Mouse (Mus musculus) cerebellum, adult 2 months (tissue): Measurements from ENCODE around the gene Ptpn3. TPM values are rescaled to one million over a fixed set of nuclear protein-coding genes. Genes with fewer than 3 reads are reported as not detected.

Source experiments
- DNase-seq, 2 experiments: peaks; one replicate each; pipeline ENCODE4 v3.0.0; 2021
- H3K27ac ChIP-seq: fragments of 200-500 bp; 2 replicates; pipeline ENCODE4 v1.5.1; 2012; ENCODE audit warnings: low read length, control low read depth, inconsistent platforms; ENCODE audit not compliant: insufficient read depth
- H3K27me3 ChIP-seq: fragments of 200-500 bp; 2 replicates; pipeline ENCODE4 v1.6.1; 2012; ENCODE audit warnings: inconsistent platforms, mild to moderate bottlenecking, low read length, moderate library complexity; ENCODE audit not compliant: control insufficient read depth, insufficient read depth
- H3K4me1 ChIP-seq: fragments of 200-500 bp; 2 replicates; pipeline ENCODE4 v1.6.1; 2011; ENCODE audit warnings: low read length; ENCODE audit not compliant: control insufficient read depth, insufficient read depth
- H3K4me3 ChIP-seq: fragments of 200-500 bp; replicated peaks from 2 replicates; pipeline ENCODE3; 2011; ENCODE audit warnings: mild to moderate bottlenecking, low read depth, low read length, control low read depth; ENCODE audit not compliant: insufficient read depth
- CTCF ChIP-seq: fragments of 200-500 bp; IDR thresholded peaks from 2 replicates; pipeline ENCODE4 v1.5.1; 2011; ENCODE audit warnings: low read depth, mild to moderate bottlenecking, control low read depth, low read length, moderate library complexity, borderline replicate concordance; ENCODE audit not compliant: insufficient read depth
- POLR2A ChIP-seq: fragments of 200-500 bp; IDR thresholded peaks from 2 replicates; pipeline ENCODE4 v1.6.1; 2011; ENCODE audit warnings: low read length, control low read depth, borderline replicate concordance; ENCODE audit not compliant: insufficient read depth
- WGBS: fragments of 180-500 bp; shearing (Covaris S2); methylation state at CpG from one replicate; pipeline ENCODE4 v1.1.7; 2018; 5-methylcytosine and 5-hydroxymethylcytosine counted together
- polyA plus RNA-seq: library from polyadenylated mRNA; depleted of rRNA; stranded (reverse); fragments of >200 nt; gene quantifications from 2 replicates; pipeline ENCODE4 v1.2.3, GENCODE M21; 2012

The Ptpn3 gene
- polyA plus RNA-seq, 1 experiment, result 13.5 TPM

DNA sequence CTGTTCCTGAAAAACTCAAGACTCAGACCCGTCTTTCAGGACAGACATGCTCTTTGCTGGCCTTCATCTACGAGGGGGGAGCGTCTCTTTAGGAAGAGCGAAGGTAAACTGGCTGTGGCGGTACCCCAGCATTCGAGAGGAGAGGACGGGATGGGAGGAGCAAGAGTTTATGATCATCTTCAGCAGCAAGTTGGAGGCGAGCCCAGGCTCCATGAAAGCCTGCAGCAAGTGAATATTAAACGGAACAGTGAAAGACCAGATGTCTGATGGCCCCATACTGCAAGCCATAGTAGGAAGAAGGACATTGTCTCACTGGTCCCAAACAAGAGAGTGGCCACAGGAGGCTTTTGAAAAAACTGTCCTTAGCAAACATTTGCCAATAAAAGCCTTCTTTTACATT lies 70.3 kb downstream of the Ptpn3 start:
- TF ChIP-seq CTCF (no peak), POLR2A (no peak)
- 37% methylated on average over 9 of the region's 9 CpGs for WGBS
- DNase-seq, result no peak
- Histone ChIP-seq H3K4me1 (no peaks in the 10 kb centered on the region), H3K27ac (no peak overlapping the region), H3K27me3 (no peaks in the 10 kb centered on the region), H3K4me3 (no peak overlapping the region)

DNA sequence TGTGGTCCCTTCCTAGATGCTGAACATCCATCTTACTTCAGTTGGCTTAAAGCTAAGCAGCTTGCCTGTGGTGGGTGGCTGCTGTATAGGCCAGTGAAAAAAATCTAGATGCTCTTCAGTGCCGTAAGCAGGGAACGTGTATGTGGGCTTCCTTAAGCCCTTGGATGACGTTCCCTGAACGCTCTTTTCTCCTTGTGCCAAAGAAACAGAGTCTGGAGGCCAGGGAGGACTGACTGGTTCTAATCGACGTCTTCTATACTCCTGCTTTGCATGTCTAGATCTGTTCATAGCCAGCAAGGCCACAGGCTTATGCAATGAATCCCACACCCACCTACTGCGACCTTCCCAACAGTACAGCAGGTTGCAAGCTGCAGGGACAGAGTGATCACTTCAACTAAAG lies 71.3 kb downstream of the Ptpn3 start:
- no peak for TF ChIP-seq CTCF
- no peak for TF ChIP-seq POLR2A
- Histone ChIP-seq H3K4me1 (no peaks in the 10 kb centered on the region), H3K27me3 (no peaks in the 10 kb centered on the region), H3K27ac (no peak overlapping the region), H3K4me3 (no peak overlapping the region)
- 66% methylated on average over 7 of the region's 7 CpGs for WGBS
- no peak for DNase-seq

DNA sequence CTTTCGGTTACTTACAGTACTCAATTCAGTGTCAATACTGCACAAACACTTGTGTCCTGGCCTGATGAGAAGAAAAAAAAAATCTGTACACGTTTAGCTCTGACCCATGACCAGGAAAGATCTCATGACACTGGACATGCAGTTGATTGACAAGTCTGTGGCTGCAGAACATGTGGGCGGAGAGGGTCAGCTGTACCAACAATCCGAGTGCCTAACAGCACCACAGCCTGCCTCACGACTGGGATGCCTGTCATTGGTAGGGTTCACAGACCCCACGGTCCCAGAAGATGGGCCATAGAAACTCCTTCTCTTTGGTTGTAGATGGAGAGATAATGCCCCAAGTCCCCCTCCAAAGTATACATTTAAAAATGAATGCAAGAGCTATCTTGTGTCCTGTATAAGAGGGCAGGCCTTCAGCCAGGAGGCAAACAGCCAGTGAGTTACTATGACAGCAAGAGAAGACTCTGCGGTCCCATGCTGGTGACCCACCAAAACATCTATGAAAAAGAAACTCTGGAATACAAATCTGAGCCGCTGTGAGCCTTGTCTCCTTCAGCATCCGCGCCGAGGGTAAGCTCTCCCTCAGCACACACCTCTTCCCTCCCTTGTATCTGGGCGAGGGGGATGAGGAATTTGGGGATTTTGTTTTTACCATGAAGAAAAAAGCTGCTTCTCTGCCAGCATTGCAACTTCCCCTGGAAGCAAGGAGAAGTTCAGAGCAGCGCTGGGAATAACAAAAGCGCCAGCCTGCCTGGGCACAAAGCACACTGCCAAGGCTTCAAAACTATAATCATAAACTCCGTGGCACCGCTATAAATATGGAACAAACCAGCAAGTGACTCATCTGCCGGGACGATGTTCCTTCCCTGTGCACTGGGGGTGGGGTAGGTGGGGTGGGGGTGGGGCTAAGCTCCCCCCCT lies 72.8 kb downstream of the Ptpn3 start:
- Histone ChIP-seq H3K4me3 (no peak overlapping the region), H3K27ac (no peak overlapping the region), H3K4me1 (no peaks in the 10 kb centered on the region), H3K27me3 (no peaks in the 10 kb centered on the region)
- TF ChIP-seq CTCF (no peak), POLR2A (no peak)
- WGBS, result 45% methylated on average over 18 of the region's 18 CpGs
- peak in 1 of 2 experiments; percentile 13 for DNase-seq

DNA sequence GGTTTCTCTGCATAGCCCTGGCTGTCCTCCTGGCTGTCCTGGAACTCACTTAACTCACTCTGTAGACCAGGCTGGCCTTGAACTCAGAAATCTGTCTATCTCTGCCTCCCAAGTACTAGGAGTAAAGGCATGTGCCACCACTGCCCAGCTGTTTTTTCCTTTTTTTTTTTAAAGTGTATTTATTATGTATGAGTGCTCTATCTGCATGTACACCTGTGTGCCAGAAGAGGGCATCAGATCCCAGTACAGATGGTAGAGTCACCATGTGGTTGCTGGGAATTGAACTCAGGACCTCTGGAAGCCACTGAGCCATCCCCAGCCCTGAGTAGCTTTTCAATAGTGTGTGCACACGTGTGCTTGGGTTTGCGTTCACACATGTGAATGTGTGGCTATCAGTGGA lies 76.9 kb downstream of the Ptpn3 start:
- no peak overlapping the region for H3K27ac ChIP-seq
- TF ChIP-seq POLR2A, result no peak
- no peak for TF ChIP-seq CTCF
- 90% methylated on average over 2 of the region's 2 CpGs for WGBS
- H3K4me1 ChIP-seq, result no peaks in the 10 kb centered on the region
- no peaks in the 10 kb centered on the region for H3K27me3 ChIP-seq
- H3K4me3 ChIP-seq, result no peak overlapping the region
- DNase-seq, result no peak

DNA sequence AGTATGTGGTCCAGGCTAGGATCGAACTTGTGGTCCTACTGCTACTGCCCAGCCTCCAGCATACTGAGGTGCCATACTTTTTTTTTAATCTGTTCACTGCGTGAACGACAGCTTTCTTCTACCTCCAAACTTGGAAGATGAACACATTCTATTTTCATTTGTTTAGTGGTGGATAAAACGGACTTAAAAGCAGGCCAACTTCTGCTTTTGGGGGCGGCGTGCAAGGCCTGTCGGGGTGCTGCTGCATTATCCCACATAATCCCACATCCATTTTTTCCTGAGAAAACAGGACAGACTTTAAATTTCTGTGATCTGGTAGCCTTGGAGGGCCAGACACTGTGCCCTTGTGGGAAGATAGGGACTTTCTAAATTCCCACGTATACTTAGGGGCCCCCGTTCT lies 83.9 kb downstream of the Ptpn3 start:
- Histone ChIP-seq H3K27ac (no peak overlapping the region), H3K4me3 (no peak overlapping the region), H3K27me3 (no peaks in the 10 kb centered on the region), H3K4me1 (no peaks in the 10 kb centered on the region)
- no peak for TF ChIP-seq CTCF
- TF ChIP-seq POLR2A, result no peak
- 78% methylated on average over 9 of the region's 9 CpGs for WGBS
- no peak for DNase-seq

DNA sequence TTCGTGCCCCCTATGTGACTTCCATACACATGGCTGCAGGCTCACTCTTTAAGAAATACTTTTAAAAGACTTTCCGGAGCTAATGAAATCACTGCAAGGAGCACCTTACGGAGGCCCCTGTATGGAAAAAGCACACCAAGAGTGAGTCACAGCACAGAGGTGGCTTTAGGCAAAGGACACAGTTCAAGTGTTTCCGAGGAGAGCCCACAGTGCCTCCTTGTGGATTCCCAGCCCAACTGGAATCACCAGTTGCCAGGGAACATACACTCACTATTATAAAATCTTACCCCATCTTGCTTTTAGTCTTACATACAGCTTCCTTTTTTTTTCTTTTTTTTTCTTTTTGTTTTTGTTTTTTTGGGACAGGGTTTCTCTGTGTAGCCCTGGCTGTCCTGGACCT lies 85.1 kb downstream of the Ptpn3 start:
- no peak for DNase-seq
- no peaks in the 10 kb centered on the region for H3K27me3 ChIP-seq
- no peak overlapping the region for H3K27ac ChIP-seq
- TF ChIP-seq CTCF (no peak), POLR2A (no peak)
- no peak overlapping the region for H3K4me3 ChIP-seq
- H3K4me1 ChIP-seq, result no peaks in the 10 kb centered on the region
- WGBS, result 94% methylated on average over 4 of the region's 4 CpGs

DNA sequence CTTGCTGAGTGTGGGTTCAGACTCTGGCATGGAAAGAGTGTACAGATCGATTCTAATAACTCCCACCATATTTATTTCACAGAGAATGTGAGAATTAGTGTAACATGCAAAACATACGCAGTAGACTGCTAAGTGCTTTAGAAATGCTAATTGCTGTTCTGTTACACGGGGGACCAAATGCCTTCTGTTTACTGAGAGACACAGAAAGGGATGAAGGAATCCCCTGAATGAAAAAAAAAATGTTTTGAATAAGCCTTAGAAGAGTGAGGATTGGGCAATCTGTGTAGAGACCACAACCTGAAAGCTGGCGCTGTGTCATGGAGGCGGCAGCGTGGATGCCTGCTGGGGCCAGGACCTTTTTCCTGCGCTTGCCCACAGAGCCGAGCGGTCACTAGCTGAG lies 86.8 kb downstream of the Ptpn3 start:
- no peak for DNase-seq
- no peak for TF ChIP-seq CTCF
- TF ChIP-seq POLR2A, result no peak
- WGBS, result 72% methylated on average over 9 of the region's 9 CpGs

DNA sequence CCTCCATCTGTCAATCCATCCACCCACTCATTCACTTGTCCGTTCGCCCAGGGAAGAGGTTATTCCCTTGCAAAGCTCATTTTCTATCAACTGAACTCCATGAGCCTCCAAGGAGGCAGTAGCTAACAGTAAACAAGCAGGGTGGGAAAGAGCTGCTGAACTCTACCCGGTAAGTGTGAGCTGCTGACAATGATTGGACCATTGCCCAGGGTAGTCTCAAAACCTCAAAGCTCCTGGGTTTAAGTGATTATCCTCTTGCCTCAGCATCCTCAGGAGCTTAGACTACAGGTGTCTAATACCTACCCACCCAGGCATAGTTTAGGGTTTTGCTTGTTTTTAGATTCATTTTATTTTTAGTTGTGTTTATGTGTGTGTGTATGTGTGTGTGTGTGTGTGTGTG lies 87.5 kb downstream of the Ptpn3 start:
- Histone ChIP-seq H3K4me3 (no peak overlapping the region), H3K27ac (no peak overlapping the region), H3K27me3 (no peaks in the 10 kb centered on the region), H3K4me1 (no peaks in the 10 kb centered on the region)
- 37% methylated on average over 3 of the region's 3 CpGs for WGBS
- no peak for DNase-seq
- TF ChIP-seq POLR2A (no peak), CTCF (no peak)

More for the DNA sequence above, 86.8 kb downstream of the Ptpn3 start:
- Histone ChIP-seq H3K4me1 (no peaks in the 10 kb centered on the region), H3K27me3 (no peaks in the 10 kb centered on the region), H3K27ac (no peak overlapping the region), H3K4me3 (no peak overlapping the region)
